ENCODE assay signal across 8 mouse cellular contexts in genomic region chr2:3726501-3727078, GRCm38 (mm10).
DNase-seq lines count a peak whose midpoint lies in the region; ATAC-seq and TF ChIP-seq lines count a peak whose summit lies in the region.
"Had no signal": no experiment of that assay in that cellular context is flagged by ENCODE, and none has a peak within 500 bp of the region (broad histone marks: within the 10 kb centered on the region; RNA-seq: fewer than 3 reads in every experiment).

No protein-coding gene starts in this region.

- no peaks in the 10 kb centered on the region for H3K36me3 ChIP-seq in heart, embryonic 12.5 days
- H3K36me3 ChIP-seq in liver, embryonic 14.5 days (replicated peaks; ENCODE audit: control insufficient read depth, insufficient read depth, low read depth) = no peaks in the 10 kb centered on the region

- no peak for TF ChIP-seq CTCF in liver, embryonic 14.5 days (IDR thresholded peaks at IDR 0.05; ENCODE audit: low read depth)

- H3K4me3 ChIP-seq in heart, embryonic 12.5 days = no peak overlapping the region
- H3K4me3 ChIP-seq in liver, embryonic 14.5 days (ENCODE audit: insufficient read depth in 1 of 2, low read depth in 2 of 2, low read length in 2 of 2) = no peak overlapping the region
- H3K4me3 ChIP-seq: erythroblast, embryonic 14.5 days had no signal

- H3K27ac ChIP-seq in heart, embryonic 12.5 days (ENCODE audit: poor library complexity, severe bottlenecking) = peak overlapping the region; percentile 40; the same call in 1 of the 2 replicates
- H3K27ac ChIP-seq in liver, embryonic 14.5 days = no peak overlapping the region

- 55% methylated on average over 13 of the region's 13 CpGs for WGBS in heart, embryonic 12.5 days
- 28% methylated on average over 13 of the region's 13 CpGs for WGBS in liver, embryonic 14.5 days (ENCODE audit: insufficient replicate concordance)

- H3K27me3 ChIP-seq in heart, embryonic 12.5 days (replicated peaks) = no peaks in the 10 kb centered on the region
- H3K27me3 ChIP-seq in liver, embryonic 14.5 days (ENCODE audit: control insufficient read depth, insufficient read depth, low read length) = no peaks in the 10 kb centered on the region

- no peak for ATAC-seq in heart, embryonic 12.5 days (ENCODE audit: insufficient number of reproducible peaks, low FRiP score)
- no peak for ATAC-seq in liver, embryonic 14.5 days (ENCODE audit: insufficient read depth)

- no peaks in the 10 kb centered on the region for H3K9me3 ChIP-seq in heart, embryonic 12.5 days (replicated peaks)
- H3K9me3 ChIP-seq in liver, embryonic 14.5 days (ENCODE audit: control insufficient read depth, low read length) = no peaks in the 10 kb centered on the region

- H3K9ac ChIP-seq in heart, embryonic 12.5 days = no peak overlapping the region
- no peak overlapping the region for H3K9ac ChIP-seq in liver, embryonic 14.5 days (replicated peaks)

- intact Hi-C loops in left cerebral cortex, postnatal 14 days (cut with DNase I) = no loop called here

- DNase-seq in left cerebral cortex, postnatal 14 days (ENCODE audit: low spot score in 2 of 2) = peak; percentile 22 to 52
- no peak for DNase-seq in left cerebral cortex, adult 8-10 months (ENCODE audit: low spot score in 2 of 2)
- peak; percentile 85 for DNase-seq in T-cell, adult 2 months (ENCODE audit: low spot score)
- no peak for DNase-seq in liver, embryonic 14.5 days (ENCODE audit: low read depth in 3 of 3, low spot score in 3 of 3)
- DNase-seq in thymus, postnatal 25 days = peak; percentile 69
- no peak for DNase-seq in kidney, postnatal 25 days

- H3K4me2 ChIP-seq in heart, embryonic 12.5 days = no peak overlapping the region
- H3K4me2 ChIP-seq in liver, embryonic 14.5 days (ENCODE audit: low read depth) = peak overlapping the region; percentile 30; the same call in 1 of the 2 replicates

- TF ChIP-seq EP300 in liver, embryonic 14.5 days (IDR thresholded peaks at IDR 0.05; ENCODE audit: low read depth) = no peak

- peaks cover 57% of the 10 kb centered on the region for H3K4me1 ChIP-seq in heart, embryonic 12.5 days (replicated peaks)
- peaks cover 0 to 38% of the 10 kb centered on the region in 2 experiments for H3K4me1 ChIP-seq in liver, embryonic 14.5 days (replicated peaks; ENCODE audit: control insufficient read depth in 2 of 2, insufficient read depth in 2 of 2, low read length in 1 of 2)

Comparison
In these comparisons a context has a peak if more than half of its experiments do, and no peak if none do; other contexts are left out.
1. DNase-seq: peak in left cerebral cortex, postnatal 14 days (2 of 2), T-cell, adult 2 months (single experiment) and thymus, postnatal 25 days (single experiment); none in left cerebral cortex, adult 8-10 months (0 of 2), liver, embryonic 14.5 days (0 of 3) and kidney, postnatal 25 days (0 of 2).